7 mouse cellular contexts compared by ENCODE assay signal in the genomic region with DNA sequence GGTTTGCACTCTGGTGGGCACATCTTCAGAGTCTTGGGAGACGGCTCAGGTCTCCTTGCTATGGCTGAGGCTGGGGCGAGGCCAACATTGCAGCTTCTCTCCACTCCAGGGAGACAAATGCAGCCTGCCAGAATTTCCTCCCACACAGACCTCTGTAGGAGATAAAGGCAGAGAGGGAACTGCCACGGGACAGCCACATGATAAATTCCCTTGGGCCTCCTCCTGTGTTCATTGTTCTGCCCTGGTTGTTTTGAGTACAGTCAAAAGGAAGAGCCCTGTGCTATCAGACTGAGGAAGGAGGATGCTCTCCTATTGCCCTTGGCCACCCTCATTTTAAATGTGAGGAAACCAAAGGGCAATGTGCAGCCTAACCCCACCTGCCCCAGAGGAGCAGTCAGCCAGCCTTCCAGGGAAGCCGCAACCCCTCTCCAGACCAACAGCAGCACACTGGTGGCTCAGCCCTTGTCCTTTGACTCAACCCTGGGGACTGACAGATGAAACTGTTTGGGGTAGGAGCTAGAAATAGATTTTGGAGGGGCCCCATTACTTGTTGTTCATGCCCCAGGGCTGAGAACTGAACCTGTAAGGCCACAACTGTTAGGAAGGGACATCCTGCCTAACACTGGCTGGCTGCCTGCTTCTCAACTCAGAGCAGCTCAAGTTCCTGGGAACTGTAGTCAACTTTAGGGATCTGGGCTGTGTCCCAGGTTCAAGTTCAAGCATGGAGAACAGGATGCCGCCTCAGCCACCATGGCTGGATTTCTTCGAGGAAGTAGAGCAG.
DNase-seq lines count a peak whose midpoint lies in the region; ATAC-seq lines count a peak whose summit lies in the region.

No protein-coding gene starts in this region.

- DNase-seq in MEL-GATA-1-ER (ENCODE audit: extremely low read depth, low read depth), result peak; percentile 80
- DNase-seq in adrenal gland, adult 2 months, result peak; percentile 77
- peak; percentile 83 for DNase-seq in heart, postnatal 4 days
- DNase-seq in left cerebral cortex, adult 18-20 months (ENCODE audit: low spot score in 2 of 2), result peak; percentile 31 to 63
- peak; percentile 67 to 78 for DNase-seq in lung, postnatal 4 days
- DNase-seq in urinary bladder, postnatal 36 days (ENCODE audit: low spot score in 2 of 2), result peak; percentile 39 to 70

- ATAC-seq in frontal cortex, adult (ENCODE audit: low TSS enrichment), result peak; percentile 84

Comparison
In these comparisons a context has a peak if more than half of its experiments do, and no peak if none do; other contexts are left out.
1. Peak in every context shown above with its lines: DNase-seq and ATAC-seq.